Mouse (Mus musculus) limb, embryonic 11.5 days (tissue): ENCODE results near the gene Cacng6. TPM values are rescaled to one million over a fixed set of nuclear protein-coding genes. Genes with fewer than 3 reads are reported as not detected.
"Not testable (repeated sequence)": the region's sequence is repeated elsewhere in the genome, so short reads cannot be mapped to it uniquely, and the experiment has no call there.

Source experiments
- ATAC-seq: fragments of 200-750 bp; cut with Nextera tagmentation; 2 replicates; pipeline ENCODE4 v1.8.0; 2017; ENCODE audit warnings: low read depth; ENCODE audit not compliant: insufficient number of reproducible peaks, low FRiP score, low TSS enrichment
- DNase-seq: peaks from one replicate; pipeline ENCODE4 v3.0.0-alpha.2; 2015; ENCODE audit warnings: low spot score
- H3K27ac ChIP-seq: fragments of 300-500 bp; sonication (generic); replicated peaks from 2 replicates; pipeline ENCODE4 v1.5.1; 2014; ENCODE audit warnings: low read depth, mild to moderate bottlenecking, low read length
- H3K27me3 ChIP-seq: fragments of 300-500 bp; sonication (generic); 2 replicates; pipeline ENCODE4 v1.6.1; 2014; ENCODE audit warnings: mild to moderate bottlenecking, low read length, mixed read lengths; ENCODE audit not compliant: control insufficient read depth, insufficient read depth
- H3K36me3 ChIP-seq: fragments of 300-500 bp; sonication (generic); 2 replicates; pipeline ENCODE4 v1.6.1; 2014; ENCODE audit warnings: mild to moderate bottlenecking, low read length, moderate library complexity, mixed read lengths; ENCODE audit not compliant: control insufficient read depth, insufficient read depth
- H3K4me1 ChIP-seq: fragments of 300-500 bp; sonication (generic); 2 replicates; pipeline ENCODE4 v1.6.1; 2014; ENCODE audit warnings: low read length, mixed read lengths; ENCODE audit not compliant: control insufficient read depth, insufficient read depth
- H3K4me2 ChIP-seq: fragments of 300-500 bp; sonication (generic); 2 replicates; pipeline ENCODE4 v1.6.1; 2014; ENCODE audit warnings: low read depth, mild to moderate bottlenecking, moderate library complexity; ENCODE audit not compliant: severe bottlenecking
- H3K4me3 ChIP-seq: fragments of 300-500 bp; sonication (generic); 2 replicates; pipeline ENCODE4 v1.5.1; 2014; ENCODE audit warnings: low read depth, low read length
- H3K9ac ChIP-seq: fragments of 300-500 bp; sonication (generic); 2 replicates; pipeline ENCODE4 v1.6.1; 2014; ENCODE audit warnings: mild to moderate bottlenecking, low read length
- H3K9me3 ChIP-seq: fragments of 300-500 bp; sonication (generic); 2 replicates; pipeline ENCODE4 v1.6.1; 2016; ENCODE audit warnings: low read length; ENCODE audit not compliant: control insufficient read depth
- WGBS: fragments of 180-500 bp; shearing (Covaris S2); extraction: QIAGEN DNeasy Blood & Tissue Kit; methylation state at CpG from one replicate; pipeline ENCODE4 v1.1.7; 2014; 5-methylcytosine and 5-hydroxymethylcytosine counted together
- polyA plus RNA-seq: library from polyadenylated mRNA; unstranded; fragments of >200 nt; fragmentation: Nextera tagmentation; extraction: Ambion mirVana; gene quantifications from 2 replicates; pipeline ENCODE4 v1.2.1, GENCODE M21; 2014

Cacng6 gene
- polyA plus RNA-seq, 1 experiment from 2014 or later: 0.25 TPM

DNA sequence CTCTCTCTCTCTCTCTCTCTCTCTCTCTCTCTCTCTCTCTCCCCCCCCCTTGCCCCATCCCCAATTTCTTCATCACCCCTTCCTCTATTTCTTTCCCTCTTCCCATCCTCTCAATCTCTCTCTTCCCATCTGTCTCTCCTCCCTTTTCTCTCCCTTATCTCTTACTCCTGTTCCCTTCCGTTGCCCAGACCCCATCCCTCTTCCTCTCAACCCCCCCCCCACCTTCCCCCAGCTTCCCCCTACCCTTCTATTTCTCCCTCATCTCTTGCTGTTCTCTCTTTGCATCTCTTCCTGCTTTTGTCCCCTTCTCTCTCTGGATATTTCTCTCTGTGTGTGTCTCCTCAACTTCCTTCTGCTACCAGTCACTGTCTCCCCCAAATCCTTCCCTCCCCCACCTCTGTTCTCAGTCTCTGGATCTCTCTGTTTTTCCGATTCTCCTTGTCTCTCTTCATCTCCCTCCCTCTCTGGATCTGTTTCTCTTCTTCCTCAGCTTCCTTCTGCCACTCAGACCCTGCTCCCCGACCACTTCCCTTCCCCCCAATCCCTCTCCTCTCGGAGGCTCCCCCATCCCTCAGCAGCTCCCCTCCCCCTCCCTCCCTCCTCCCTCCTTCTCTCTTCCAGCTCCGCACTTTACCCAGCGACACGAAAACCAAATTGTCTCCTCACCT is 33.4 kb upstream of the Cacng6 start, which contains the start of gene Cacng8:
Gene Cacng8 (plus strand): TSS at position 271 of the 668 bp plus-strand sequence.
- H3K27ac ChIP-seq: no peak within 1 kb of the TSS
- H3K27me3 ChIP-seq: no peaks in the 10 kb centered on the region
- H3K9ac ChIP-seq: peak within 1 kb of the TSS; percentile 52

DNA sequence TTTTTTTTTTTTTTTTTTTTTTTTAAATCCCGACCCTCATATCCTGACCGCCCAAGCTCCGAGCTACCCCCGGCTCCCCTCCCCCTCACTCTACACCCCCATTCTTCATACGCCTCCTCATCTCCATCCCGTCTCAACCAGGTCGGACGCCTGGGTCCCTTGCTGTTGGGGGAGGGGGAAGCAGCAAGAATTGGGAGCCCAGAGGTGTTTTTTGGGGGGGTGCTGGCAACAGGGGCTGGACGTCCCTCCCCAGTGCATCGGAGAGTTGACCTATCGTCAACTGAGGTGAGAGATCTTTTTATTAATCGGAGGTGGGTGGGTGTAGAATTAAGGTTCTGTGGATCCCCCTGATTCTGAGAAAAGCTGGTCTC is 32.9 kb upstream of the Cacng6 start:
- Histone ChIP-seq H3K4me1 (peaks cover 6% of the 10 kb centered on the region), H3K4me2 (peak overlapping the region; percentile 65), H3K9me3 (no peaks in the 10 kb centered on the region; the same call in 1 of the 2 replicates), H3K27ac (no peak overlapping the region), H3K27me3 (no peaks in the 10 kb centered on the region), H3K36me3 (no peaks in the 10 kb centered on the region), H3K4me3 (peak overlapping the region; percentile 31; the same call in 1 of the 2 replicates), H3K9ac (peak overlapping the region; percentile 52)
- ATAC-seq (no peak), DNase-seq (no peak)
- 3% methylated on average over 12 of the region's 12 CpGs for WGBS

More for the DNA sequence above, 33.4 kb upstream of the Cacng6 start, which contains the start of gene Cacng8:
- Histone ChIP-seq H3K9me3 (no peaks in the 10 kb centered on the region; the same call in 1 of the 2 replicates), H3K4me3 (peak within 1 kb of the TSS; percentile 31), H3K4me2 (peak within 1 kb of the TSS; percentile 65), H3K4me1 (peaks cover 6% of the 10 kb centered on the region), H3K36me3 (no peaks in the 10 kb centered on the region)
- ATAC-seq: no peak
- WGBS: 0% methylated on average over 7 of the region's 7 CpGs
- no peak for DNase-seq

GRCm38 (mm10) chr7:3391809-3392208 is 32.2 kb upstream of the Cacng6 start:
- peak overlapping the region; percentile 31; the same call in 1 of the 2 replicates for H3K4me3 ChIP-seq
- no peaks in the 10 kb centered on the region for H3K36me3 ChIP-seq
- H3K4me1 ChIP-seq: peaks cover 6% of the 10 kb centered on the region
- H3K4me2 ChIP-seq: peak overlapping the region; percentile 65
- H3K9me3 ChIP-seq: no peaks in the 10 kb centered on the region; the same call in 1 of the 2 replicates
- ATAC-seq: no peak
- H3K27me3 ChIP-seq: no peaks in the 10 kb centered on the region
- H3K9ac ChIP-seq: no peak overlapping the region
- DNase-seq: peak; percentile 44
- H3K27ac ChIP-seq: no peak overlapping the region
- WGBS: 15% methylated on average over 4 of the region's 4 CpGs

DNA sequence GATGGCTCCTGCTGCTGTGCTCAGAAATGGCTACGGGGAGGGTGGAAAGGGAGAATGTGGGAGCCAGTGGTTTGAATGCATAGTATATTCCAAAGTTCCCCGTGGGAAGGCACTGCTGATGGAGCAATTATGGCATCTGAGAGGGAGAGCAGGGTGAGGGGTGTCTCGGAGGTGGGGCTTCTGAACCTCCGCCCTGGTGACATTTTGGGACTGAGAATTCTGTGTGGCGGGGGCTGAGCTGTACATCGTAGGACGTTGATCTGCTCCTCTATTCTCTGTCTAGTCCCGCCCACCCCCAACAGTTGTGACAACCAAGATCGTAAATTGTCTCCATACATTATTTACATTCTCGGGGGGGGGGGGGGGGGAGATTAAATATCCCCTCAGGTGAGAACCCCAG is 26.6 kb upstream of the Cacng6 start:
- no peaks in the 10 kb centered on the region for H3K4me1 ChIP-seq
- no peak overlapping the region for H3K9ac ChIP-seq
- H3K27ac ChIP-seq: no peak overlapping the region
- H3K9me3 ChIP-seq: no peaks in the 10 kb centered on the region; the same call in 1 of the 2 replicates
- no peak overlapping the region for H3K4me2 ChIP-seq
- no peaks in the 10 kb centered on the region for H3K36me3 ChIP-seq
- 73% methylated on average over 10 of the region's 10 CpGs for WGBS
- DNase-seq: no peak
- no peaks in the 10 kb centered on the region for H3K27me3 ChIP-seq
- no peak overlapping the region for H3K4me3 ChIP-seq
- no peak for ATAC-seq

GRCm38 (mm10) chr7:3397797-3398196 is 26.2 kb upstream of the Cacng6 start:
- Histone ChIP-seq H3K9me3 (no peaks in the 10 kb centered on the region; the same call in 1 of the 2 replicates), H3K4me3 (no peak overlapping the region), H3K4me2 (no peak overlapping the region), H3K36me3 (no peaks in the 10 kb centered on the region), H3K27ac (no peak overlapping the region), H3K4me1 (no peaks in the 10 kb centered on the region), H3K9ac (0 out of 2 replicates have a peak overlapping the region, but pooled peaks have one; percentile 17), H3K27me3 (no peaks in the 10 kb centered on the region)
- DNase-seq (no peak), ATAC-seq (peak; percentile 55)
- WGBS: 59% methylated on average over 7 of the region's 7 CpGs

DNA sequence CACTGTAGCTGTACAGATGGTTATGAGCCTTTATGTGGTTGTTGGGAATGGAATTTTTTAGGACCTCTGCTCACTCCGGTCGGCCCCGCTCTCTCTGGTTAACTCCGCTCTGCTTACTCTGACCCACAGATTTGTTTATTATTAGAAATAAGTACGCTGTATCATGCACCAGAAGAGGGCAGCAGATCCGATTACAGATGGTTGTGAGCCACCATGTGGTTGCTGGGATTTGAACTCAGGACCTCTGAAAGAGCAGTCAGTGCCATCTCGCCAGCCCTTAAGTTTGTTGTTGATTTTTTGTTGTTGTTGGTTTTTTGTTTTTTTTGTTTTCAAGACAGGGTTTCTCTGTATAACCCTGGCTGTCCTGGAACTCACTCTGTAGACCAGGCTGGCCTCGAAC is 25.6 kb upstream of the Cacng6 start:
- ATAC-seq, H3K4me1 ChIP-seq, H3K4me3 ChIP-seq, H3K9me3 ChIP-seq, DNase-seq, H3K9ac ChIP-seq, H3K27me3 ChIP-seq, H3K36me3 ChIP-seq, H3K27ac ChIP-seq, H3K4me2 ChIP-seq: not testable (repeated sequence)
- WGBS: 92% methylated on average over 8 of the region's 8 CpGs

- Histone ChIP-seq H3K4me1 (no peaks in the 10 kb centered on the region), H3K9me3 (no peaks in the 10 kb centered on the region; the same call in 1 of the 2 replicates), H3K4me2 (no peak overlapping the region), H3K27me3 (no peaks in the 10 kb centered on the region), H3K36me3 (no peaks in the 10 kb centered on the region), H3K27ac (no peak overlapping the region), H3K4me3 (no peak overlapping the region), H3K9ac (no peak overlapping the region)
- no peak for ATAC-seq
- no peak for DNase-seq
These were observed 24.1 kb upstream of the Cacng6 start for GRCm38 (mm10) chr7:3399937-3400336.

- Histone ChIP-seq H3K27me3 (peaks cover 30% of the 10 kb centered on the region), H3K27ac (no peak overlapping the region), H3K4me1 (peaks cover 7% of the 10 kb centered on the region; the same call in 1 of the 2 replicates), H3K36me3 (no peaks in the 10 kb centered on the region), H3K4me2 (no peak overlapping the region), H3K9me3 (no peaks in the 10 kb centered on the region), H3K4me3 (no peak overlapping the region), H3K9ac (no peak overlapping the region)
- 63% methylated on average over 11 of the region's 11 CpGs for WGBS
- ATAC-seq: no peak
- DNase-seq: no peak
These were observed 14.1 kb upstream of the Cacng6 start for GRCm38 (mm10) chr7:3409729-3410520.
